Mouse (Mus musculus) urinary bladder, postnatal 25 days (tissue): Measurements from ENCODE around the gene Vamp2.
"Not testable (repeated sequence)": the region's sequence is repeated elsewhere in the genome, so short reads cannot be mapped to it uniquely, and the experiment has no call there.

Source experiments
- DNase-seq: peaks from one replicate; pipeline ENCODE4 v3.0.0; 2022; ENCODE audit warnings: low spot score

The Vamp2 gene

DNA sequence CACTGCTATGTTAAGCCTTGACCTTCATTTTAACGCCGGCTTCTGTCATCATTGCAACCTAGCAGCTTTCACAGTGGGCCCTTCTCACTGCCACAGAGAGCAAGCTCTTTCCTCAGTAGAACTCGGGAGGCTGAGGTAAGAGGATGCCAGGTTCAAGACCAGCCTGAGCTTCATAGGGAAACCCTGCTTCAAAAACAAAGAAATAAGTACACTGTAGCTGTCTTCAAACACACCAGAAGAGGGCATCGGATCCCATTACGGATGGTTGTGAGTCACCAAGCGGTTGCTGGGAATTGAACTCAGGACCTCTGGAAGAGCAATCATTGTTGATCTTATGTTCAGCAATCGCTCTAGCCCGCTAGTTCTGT is 7.5 kb upstream of the Vamp2 start:
- no peak for DNase-seq

DNA sequence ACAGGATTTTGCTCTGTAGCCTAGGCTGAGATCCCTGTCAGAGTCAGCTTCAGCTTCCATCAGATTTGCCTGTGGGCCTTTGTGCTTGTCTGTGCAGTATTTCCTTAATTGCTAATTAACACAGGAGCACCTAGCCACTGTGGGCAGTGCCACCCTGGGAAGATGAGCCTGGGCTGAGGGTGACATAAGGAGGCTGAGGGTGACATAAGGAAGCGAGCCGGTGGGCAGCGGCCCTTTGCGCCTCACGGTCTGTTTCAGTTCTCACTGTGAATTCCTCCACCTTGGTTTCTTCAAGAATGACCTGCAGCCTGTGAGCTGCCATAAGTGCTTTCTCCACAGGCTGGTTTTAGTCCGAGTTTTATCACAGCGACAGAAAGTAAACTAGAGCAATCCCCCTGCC is 6.7 kb upstream of the Vamp2 start:
- no peak for DNase-seq

DNA sequence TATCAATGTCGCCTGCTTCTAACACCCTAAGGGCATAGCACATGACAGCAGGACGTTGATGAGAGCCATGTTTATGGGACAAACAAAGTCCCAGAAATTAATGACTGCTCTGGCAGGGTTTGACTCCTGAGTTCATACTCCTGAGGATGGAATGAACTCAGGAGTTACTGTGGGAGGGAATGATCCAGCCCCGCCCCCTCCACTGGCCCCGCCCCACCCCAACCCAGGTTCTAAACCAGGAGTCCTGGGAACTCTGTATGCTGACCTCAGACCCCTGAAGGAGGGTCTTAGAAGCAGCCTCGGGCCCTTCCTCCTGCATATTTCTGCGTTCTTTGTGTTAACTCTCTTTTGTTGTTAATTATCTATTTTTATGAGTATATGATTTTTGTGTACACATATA is 2.7 kb upstream of the Vamp2 start:
- no peak for DNase-seq

DNA sequence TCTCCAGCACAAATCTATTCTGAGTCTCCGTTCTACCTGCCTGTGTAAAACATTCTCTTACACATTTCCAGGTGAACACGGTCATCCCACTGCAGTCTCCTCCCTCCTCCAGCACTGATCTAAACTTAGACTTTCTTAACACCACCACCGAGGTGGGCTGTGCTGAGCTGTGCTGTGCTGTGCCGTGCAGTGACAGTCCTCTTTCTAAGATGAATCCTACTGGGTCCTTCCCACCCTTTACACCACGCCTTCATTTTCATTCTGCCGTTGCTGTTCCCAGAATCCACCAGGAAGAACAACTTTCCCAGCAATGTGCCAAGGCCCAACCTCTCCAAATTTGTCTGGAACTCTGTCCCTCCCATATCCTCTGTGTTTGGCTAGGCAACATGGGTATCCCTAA is 1.9 kb upstream of the Vamp2 start:
- no peak for DNase-seq

DNA sequence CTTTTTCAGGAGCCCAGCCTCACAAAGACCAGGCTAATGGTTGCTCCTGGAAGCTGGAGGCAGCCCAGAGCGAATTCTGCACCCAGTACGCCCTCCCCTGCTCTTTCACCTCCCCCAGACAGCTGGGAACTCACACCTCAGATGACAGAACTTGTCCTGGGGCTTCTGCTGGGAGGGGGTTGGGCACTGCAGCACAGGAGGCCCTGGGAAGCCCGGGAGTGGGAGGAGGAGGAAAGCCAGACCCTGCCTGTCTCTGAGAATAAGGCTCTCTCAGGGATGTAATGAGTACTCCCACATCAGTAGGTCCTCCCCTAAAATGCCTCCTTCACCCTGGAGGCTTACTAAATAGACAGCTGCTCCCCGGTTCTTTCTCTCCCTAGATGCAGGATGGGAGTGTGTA is 1.2 kb upstream of the Vamp2 start:
- DNase-seq: no peak

DNA sequence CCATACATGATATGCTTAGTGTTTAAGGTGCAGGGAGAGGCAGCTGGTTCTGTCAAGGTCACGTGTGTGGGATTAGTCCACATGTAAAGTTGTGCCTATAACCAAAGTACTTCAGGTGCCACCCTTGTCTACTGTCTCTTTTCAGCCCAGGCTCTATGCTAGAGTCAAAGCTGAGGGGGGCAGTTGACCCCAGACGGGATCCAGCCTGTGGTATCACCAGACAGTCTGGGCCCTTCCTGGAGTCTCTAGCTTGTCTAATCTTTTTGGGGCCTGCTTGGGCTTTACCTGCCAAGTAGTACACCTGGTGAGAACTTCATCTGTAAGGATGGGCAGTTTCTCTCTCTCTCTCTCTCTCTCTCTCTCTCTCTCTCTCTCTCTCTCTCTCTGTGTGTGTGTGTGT is 693 bp upstream of the Vamp2 start:
- DNase-seq: no peak

DNA sequence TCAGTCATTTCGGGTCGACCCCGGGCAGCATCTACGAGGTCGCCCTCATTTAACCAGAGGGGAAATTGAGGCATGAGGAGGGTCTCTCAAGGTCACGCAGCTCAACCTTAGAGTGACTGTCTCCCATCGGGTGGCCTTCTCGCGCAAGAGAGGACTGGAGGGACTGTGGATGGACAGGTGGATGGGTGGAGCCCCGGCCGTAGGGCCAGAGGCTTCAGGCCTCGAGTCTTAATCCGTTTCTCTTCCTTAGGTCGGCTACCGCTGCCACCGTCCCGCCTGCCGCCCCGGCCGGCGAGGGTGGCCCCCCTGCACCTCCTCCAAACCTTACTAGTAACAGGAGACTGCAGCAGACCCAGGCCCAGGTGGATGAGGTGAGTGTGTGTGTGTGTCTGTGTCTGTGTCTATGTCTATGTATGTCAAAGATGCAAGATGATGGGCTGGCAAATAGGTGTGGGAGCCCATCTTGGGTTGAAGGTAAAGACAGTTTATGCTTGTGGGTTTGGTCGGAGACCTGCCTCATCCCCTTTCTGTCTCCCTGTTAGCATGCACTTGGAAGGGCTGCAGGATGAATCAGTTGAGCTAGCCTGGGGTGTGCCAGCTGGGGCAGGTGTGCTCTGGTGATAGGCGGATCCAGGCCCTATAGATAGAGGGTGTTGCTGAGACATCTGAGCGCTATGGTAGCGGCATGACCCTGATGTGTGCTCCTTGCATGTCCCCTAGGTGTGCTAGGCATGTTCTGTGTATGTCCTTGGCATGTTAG is 746 bp downstream of the Vamp2 start:
- no peak for DNase-seq

DNA sequence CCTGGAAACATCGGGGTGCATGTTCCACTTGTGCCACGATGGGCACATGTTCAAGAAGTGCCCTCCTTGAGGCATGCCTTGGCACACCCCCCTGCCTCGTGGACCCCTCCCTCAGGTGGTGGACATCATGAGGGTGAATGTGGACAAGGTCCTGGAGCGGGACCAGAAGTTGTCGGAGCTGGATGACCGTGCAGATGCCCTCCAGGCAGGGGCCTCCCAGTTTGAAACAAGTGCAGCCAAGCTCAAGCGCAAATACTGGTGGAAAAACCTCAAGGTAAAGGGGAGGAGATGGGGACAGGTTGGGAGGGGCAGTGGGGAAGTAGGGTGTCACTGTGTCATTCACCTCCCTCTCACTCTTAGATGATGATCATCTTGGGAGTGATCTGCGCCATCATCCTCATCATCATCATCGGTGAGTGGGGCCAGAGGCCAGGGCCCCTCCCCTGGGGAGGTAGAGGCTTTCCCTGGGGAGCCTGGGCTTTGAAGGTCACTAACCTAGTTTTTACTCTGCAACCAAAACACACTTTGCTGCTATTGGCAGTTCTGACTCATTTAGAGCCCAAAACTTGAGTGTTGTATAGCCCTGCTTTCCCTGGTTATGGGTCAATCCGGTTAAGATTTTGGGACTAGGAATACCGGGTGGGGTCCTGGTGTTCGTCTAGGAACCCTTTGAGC is 1.5 kb downstream of the Vamp2 start:
- DNase-seq: no peak

DNA sequence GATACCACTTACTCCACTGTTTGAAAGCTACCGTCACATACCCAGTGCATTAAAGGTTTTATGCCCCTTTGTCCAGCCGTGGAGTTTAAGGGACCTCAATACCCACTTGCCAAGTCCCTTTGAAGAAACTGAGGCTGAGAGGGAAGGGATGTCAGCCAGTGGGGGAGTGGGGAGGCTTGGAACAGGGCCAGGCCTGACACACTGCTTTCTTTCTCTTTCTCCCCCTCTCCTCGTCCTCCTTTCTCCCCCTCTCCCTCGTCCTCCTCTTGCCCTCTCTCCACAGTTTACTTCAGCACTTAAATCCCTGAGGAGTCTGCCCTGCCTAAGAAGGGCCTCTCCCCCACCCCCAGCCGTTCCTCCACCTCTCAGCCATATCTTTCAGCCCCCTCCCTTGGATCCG is 2.1 kb downstream of the Vamp2 start:
- no peak for DNase-seq

DNA sequence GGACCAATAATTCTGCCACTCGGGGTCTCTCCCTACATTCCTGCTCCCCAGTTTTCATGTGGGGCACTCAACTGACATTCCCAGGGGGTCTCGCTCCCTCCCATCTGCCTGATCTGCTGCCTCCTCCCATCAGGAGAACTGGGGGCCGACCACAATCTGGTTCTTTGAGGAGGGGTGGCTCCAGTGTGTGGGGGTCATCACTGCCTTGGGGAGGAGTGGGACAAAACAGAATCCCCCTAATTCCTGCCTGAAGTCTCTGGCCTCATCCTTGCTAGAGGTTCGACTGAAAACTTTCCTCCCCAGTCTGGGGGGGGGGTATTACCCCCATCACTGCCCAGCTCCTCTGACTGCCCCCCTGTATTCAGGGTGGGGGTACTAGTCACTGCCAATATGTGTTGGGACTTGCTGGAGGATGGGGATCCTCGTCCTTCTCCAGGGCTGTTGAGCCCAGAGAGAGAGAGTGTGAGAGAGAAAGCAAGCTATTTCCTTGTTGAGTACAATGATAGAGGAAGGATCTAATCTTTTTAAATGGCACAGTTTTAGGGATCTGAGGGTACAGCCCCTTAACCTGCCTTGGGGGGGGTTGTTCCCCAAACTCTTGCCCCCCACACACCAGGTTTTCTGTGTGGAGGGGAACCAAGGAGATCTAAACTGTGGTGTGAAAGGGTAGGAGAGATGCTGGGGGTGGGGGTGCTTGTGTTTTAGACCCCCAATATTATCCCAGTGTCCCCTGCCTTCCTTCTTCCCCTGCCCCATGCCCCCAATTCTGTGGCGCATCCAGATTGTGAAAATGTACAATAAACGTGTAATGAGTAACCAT is 3.5 kb downstream of the Vamp2 start:
- DNase-seq: no peak

DNA sequence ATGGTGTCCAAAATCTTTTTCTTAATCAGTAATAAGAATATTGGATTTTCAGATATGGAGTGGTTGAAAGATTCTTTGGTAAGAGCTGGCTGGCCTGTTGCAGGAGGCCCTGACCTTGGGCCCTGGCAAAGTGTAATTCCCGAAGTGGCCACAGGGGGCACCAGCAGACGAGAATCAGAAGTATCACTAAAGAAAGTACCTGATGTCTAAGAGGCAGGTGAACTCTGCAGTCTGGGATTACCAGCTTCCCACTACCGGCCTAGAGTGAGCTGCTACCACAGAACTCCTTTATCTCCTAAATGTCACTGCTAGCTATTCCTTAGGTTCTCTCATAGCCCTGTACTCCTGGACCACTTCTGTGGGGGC is 4.1 kb downstream of the Vamp2 start:
- peak; percentile 88 for DNase-seq

DNA sequence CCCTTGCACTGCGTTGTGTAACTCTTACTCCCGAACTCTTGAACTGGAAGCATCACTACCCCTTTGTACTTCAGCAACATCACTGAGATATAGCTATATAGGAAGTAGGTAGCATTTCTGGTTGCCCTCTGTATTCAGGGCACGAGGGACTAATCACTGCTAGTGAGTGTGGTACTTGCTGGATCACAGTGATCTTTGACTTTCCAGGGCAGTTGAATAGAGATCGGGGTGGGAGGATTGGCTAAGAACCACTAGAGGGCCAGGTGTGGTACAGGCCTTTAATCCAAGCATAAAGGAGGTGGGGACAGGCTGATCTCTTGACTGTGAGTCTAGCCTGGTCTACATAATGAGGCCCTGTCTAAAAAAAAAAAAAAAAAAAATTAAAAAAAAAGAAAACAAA is 4.6 kb downstream of the Vamp2 start:
- no peak for DNase-seq

DNA sequence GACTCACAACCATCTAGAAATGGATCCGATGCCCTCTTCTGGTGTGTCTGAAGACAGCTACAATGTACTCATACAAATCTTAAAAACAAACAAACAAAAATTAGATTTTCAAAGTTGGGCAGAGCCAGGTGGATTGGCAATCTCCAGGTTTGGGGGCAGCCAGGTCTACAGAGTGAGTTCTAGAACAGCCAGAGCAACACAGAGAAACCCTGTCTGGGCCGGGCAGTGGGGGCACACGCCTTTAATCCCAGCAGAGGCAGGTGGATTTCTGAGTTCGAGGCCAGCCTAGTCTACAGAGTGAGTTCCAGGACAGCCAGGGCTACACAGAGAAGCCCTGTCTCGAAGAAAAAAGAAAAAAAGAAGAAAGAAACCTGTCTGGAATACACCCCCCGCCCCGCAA is 5.6 kb downstream of the Vamp2 start:
- DNase-seq: not testable (repeated sequence)

DNA sequence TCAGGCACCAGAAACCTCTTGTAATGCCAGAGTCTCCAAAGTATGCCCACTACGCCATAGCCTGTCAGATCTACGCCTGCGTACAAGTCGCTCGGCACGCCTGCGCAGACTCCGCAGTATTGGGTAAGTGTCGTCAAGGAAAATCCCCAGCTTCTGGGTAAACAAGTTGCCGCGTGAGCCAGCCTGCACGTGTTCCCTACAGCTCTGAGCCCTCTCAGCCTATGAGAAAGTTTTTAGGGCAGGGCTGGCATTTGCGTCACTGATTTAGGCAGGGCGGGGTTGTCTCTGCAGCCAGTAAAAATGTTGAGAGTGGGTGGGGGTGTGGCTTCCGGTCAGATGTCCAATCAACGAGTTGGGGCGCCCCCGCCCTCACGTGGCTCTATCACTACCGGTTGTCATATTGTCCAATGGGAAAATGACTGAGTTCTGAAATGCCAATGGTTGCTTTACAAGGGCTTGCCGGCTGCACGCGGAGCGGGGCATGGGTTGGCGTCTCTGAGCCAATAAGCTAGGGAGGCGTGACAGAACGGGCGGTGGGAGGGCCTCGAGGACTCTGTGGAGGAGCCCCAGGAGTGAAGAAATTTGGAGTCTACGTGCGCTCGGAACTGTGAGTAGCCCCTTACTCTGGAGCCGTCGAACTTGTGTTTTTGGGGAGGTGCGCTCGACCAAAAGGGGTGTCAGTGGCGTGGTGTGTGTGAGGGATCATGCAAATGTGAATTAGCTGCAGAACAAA is 6.6 kb downstream of the Vamp2 start, which contains the start of gene Per1:
Gene Per1 (plus strand): TSS at position 521 of the 733 bp plus-strand sequence.
- DNase-seq: peak; percentile 89

DNA sequence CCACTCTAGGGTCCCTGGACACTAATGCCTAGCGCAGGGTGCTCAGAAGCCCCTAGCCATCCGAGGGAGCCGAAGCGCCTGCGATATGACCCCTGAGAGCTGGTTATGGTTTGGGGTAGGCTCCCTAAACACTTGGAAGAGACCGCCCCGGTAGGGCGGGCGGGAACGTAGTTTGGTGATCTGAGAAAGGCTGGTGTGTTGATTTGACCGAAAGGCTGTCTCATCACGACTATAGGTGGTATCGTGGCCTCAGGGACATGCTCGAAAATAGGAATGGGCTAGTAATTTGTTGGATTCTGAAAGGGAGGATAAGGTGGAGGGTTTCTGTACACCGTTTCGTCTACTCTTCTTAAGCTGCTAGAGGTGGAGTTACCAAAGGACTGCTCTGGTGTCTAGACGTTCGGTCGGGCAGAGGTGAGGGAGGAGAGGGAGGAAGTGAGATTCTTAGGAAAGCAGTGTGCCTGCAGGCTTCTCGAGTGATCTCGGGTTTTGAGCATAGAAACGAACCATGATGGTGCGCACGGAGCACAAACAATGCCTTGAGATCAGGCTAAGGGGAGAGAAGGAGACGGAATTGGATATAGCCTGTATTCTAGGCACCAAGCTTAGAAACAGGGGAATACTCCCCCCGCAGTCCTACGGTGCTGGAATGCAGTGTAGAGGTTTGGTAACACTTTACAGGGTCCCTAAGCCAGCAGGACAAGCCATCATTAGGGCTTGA is 7.4 kb downstream of the Vamp2 start:
- no peak for DNase-seq

DNA sequence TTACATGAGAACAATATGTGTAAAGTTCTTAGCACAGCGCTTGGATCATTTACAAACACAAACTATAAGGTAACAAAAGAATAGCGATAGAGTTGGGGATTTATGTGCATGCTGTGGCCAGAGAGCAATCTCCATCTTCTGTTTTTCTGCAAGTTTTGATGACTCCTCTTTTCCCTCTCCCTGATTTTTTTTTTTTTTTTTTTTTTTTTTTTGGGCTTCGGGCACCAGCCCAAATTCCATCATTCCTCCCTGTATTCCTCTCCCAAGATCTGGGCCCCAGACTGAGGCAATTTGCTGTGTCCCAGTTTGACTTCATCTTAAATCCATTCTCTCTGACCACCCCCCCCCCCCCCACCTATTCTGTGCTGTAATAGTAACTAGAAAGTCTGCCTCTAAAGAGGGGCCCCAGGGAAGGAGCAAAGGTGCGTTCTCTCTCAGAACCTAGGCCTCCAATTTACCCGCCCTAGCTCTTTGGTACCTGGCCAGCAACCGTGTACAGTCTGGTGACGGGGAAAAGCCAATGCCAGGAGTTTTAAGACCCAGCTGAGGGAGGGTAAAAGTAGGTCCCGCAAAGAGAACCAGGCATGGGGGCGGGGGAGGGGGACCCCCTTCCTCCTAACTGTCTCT is 8.2 kb downstream of the Vamp2 start:
- no peak for DNase-seq

DNA sequence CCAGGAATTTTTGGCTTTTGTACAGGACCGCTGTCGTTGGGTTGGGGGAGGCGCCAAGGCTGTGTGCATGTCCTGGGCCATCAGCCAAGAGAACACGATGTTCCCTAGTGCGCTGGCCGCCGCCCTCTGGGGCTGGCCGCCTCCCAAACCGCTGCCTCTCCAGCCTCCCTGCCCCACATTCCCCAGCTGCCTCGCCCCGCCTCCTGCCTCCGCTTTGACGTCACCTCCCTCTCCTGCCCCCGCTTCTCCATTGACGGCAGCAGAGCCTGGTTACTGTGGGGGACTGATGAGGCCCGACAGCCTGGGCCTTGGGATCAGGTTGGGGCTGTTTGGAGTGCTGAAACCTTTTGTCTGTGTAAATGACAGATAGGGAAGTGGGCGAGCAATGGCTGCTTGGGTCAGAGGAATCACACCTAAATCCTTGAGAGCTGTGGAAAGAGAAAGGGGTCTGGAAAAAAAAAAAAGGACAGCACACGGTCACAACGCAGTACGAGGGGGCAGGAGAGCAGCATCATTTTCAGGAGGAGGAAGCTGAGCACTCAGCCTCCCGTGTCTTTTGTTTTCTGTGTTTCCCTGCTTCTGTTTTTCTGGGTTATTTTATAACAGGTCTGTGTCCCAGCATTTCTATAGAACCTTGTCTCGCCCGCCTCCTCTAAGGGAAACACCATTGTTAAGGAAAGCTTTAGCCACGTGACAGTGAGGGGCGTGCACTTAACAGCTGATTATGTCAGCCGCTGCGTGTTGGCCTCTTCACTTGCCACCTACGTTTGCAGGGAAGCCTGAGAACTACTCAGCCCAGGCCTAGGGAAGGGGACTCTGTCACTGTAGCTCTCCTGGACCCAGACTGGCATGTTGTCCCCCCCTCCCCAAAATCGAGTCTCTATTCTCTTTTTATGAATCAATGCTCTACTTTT is 9.0 kb downstream of the Vamp2 start:
- peak; percentile 98 for DNase-seq

DNA sequence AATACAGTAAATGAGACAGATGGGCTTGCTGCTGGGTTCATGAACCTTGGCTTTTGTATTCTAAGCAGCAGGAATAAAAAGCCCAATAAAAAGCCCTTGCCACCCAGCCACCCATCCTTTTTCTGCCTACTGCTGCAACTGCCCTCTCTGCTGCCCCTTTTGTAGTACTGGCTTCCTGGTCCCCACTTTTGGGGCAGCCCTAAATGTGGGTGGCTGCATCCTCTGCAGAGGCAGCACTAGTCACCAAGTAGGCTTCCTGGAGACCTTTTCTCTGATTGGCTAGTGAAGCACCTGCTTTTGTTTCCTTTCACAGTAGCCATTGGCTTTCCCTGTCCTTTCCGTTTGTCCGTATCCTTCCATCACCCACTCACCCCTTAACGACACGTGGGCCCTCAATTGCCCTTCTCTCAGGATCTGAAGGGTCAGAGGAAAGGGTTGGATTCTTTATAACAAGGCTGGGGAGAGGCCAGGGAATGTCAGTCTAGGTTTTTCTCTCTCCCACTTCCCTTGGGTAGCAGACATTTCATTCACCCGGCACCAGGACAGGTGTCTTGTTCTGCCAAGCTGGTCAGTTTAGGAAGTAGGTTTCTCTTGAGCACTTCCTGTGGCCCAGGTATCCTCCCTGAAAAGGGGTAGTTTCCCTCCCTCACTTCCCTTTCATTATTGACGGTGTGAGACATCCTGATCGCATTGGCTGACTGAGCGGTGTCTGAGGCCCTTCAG is 9.9 kb downstream of the Vamp2 start:
- DNase-seq: no peak

DNA sequence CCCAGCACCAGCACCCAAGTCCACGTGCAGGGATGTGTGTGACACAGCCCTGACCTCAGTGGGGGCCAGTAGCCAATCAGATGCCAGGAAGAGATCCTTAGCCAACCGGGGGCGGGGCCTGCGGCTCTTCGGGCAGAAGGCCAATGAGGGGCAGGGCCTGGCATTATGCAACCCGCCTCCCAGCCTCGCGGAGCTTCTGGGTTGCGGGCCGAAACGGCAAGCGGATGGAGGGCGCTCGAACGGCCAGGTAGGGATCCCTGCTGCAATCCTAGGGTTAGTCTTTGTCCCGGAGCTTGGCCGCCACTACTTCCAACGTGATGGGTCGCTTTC is 10.4 kb downstream of the Vamp2 start:
- DNase-seq: peak; percentile 98
